Mouse (Mus musculus) hindbrain, postnatal 0 days (tissue): ENCODE results near the gene Vdr. TPM values are rescaled to one million over a fixed set of nuclear protein-coding genes. Genes with fewer than 3 reads are reported as not detected.
A peak's percentile ranks its signal among the peaks of the same experiment; 100 is the strongest.

Source experiments
- ATAC-seq: fragments of 200-750 bp; cut with Nextera tagmentation; 2 replicates; pipeline ENCODE4 v1.8.0; 2017; ENCODE audit warnings: mild to moderate bottlenecking, moderate TSS enrichment, moderate library complexity
- DNase-seq: peaks from one replicate; pipeline ENCODE4 v3.0.0-alpha.2; 2015; ENCODE audit warnings: low spot score
- H3K27ac ChIP-seq: fragments of 300-500 bp; sonication (generic); 2 replicates; pipeline ENCODE4 v1.5.1; 2014; ENCODE audit warnings: mild to moderate bottlenecking
- H3K27me3 ChIP-seq: fragments of 300-500 bp; sonication (generic); 2 replicates; pipeline ENCODE4 v1.6.1; 2014; ENCODE audit warnings: low read length, mixed read lengths; ENCODE audit not compliant: insufficient read depth
- H3K36me3 ChIP-seq: fragments of 300-500 bp; sonication (generic); 2 replicates; pipeline ENCODE4 v1.6.1; 2014; ENCODE audit warnings: low read length, mixed read lengths; ENCODE audit not compliant: insufficient read depth
- H3K4me1 ChIP-seq: fragments of 300-500 bp; sonication (generic); 2 replicates; pipeline ENCODE4 v1.6.1; 2014; ENCODE audit warnings: antibody characterized with exemption, low read length, mixed read lengths; ENCODE audit not compliant: insufficient read depth
- H3K4me2 ChIP-seq: fragments of 300-500 bp; sonication (generic); 2 replicates; pipeline ENCODE4 v1.6.1; 2014; ENCODE audit warnings: low read depth, mild to moderate bottlenecking, low read length, moderate library complexity, mixed read lengths
- H3K4me3 ChIP-seq: fragments of 300-500 bp; sonication (generic); 2 replicates; pipeline ENCODE4 v1.5.1; 2014; ENCODE audit warnings: low read length
- H3K9ac ChIP-seq: fragments of 300-500 bp; sonication (generic); replicated peaks from 2 replicates; pipeline ENCODE4 v1.6.1; 2014; ENCODE audit warnings: mild to moderate bottlenecking, low read length, moderate library complexity, mixed read lengths
- H3K9me3 ChIP-seq: fragments of 300-500 bp; sonication (generic); 2 replicates; pipeline ENCODE4 v1.6.1; 2016; ENCODE audit warnings: low read length, mixed read lengths
- CTCF ChIP-seq: IDR thresholded peaks from 2 replicates; pipeline ENCODE4 v1.5.1; 2016; ENCODE audit warnings: antibody characterized with exemption, control low read depth, low read depth
- WGBS: fragments of 180-500 bp; shearing (Covaris S2); extraction: QIAGEN DNeasy Blood & Tissue Kit; methylation state at CpG from one replicate; pipeline ENCODE4 v1.1.7; 2014; 5-methylcytosine and 5-hydroxymethylcytosine counted together
- polyA plus RNA-seq: library from polyadenylated mRNA; unstranded; fragments of >200 nt; fragmentation: Nextera tagmentation; extraction: Ambion mirVana; gene quantifications from 2 replicates; pipeline ENCODE4 v1.2.1, GENCODE M21; 2015
- total RNA-seq: library from RNA; depleted of rRNA; stranded (reverse); fragments of >200 nt; gene quantifications from 2 replicates; pipeline ENCODE4 v1.2.3, GENCODE M21; 2014; rRNA removed

Vdr gene
- total and polyA plus RNA-seq, 2 experiments from 2014 or later, result 0.26 to 0.76 TPM

GRCm38 (mm10) chr15:97811307-97811706 is 99.1 kb downstream of the Vdr start:
- ATAC-seq (no peak), DNase-seq (no peak)
- Histone ChIP-seq H3K27me3 (no peaks in the 10 kb centered on the region), H3K4me1 (peaks cover 26% of the 10 kb centered on the region), H3K4me3 (no peak overlapping the region), H3K9me3 (no peaks in the 10 kb centered on the region), H3K4me2 (no peak overlapping the region), H3K9ac (no peak overlapping the region), H3K36me3 (peaks cover 16% of the 10 kb centered on the region), H3K27ac (no peak overlapping the region)
- TF ChIP-seq CTCF, result no peak
- 78% methylated on average over 9 of the region's 9 CpGs for WGBS

GRCm38 (mm10) chr15:97810399-97810798 is 100.0 kb downstream of the Vdr start:
- no peak for TF ChIP-seq CTCF
- no peak overlapping the region for H3K27ac ChIP-seq
- peaks cover 17% of the 10 kb centered on the region for H3K36me3 ChIP-seq
- 89% methylated on average over 5 of the region's 5 CpGs for WGBS
- no peak for DNase-seq
- H3K4me2 ChIP-seq, result no peak overlapping the region
- peaks cover 26% of the 10 kb centered on the region for H3K4me1 ChIP-seq
- H3K4me3 ChIP-seq, result no peak overlapping the region
- H3K9me3 ChIP-seq, result no peaks in the 10 kb centered on the region
- no peak for ATAC-seq
- H3K9ac ChIP-seq, result no peak overlapping the region
- no peaks in the 10 kb centered on the region for H3K27me3 ChIP-seq

- Histone ChIP-seq H3K36me3 (peaks cover 19% of the 10 kb centered on the region), H3K27ac (no peak overlapping the region), H3K27me3 (no peaks in the 10 kb centered on the region), H3K4me1 (peaks cover 26% of the 10 kb centered on the region), H3K9ac (no peak overlapping the region), H3K9me3 (no peaks in the 10 kb centered on the region), H3K4me3 (no peak overlapping the region), H3K4me2 (no peak overlapping the region)
- DNase-seq (peak; percentile 67), ATAC-seq (no peak)
- peak; percentile 74 for TF ChIP-seq CTCF
- WGBS, result 84% methylated on average over 5 of the region's 5 CpGs
Measured at GRCm38 (mm10) chr15:97809942-97810341, 100.5 kb downstream of the Vdr start.

- H3K9me3 ChIP-seq, result no peaks in the 10 kb centered on the region
- no peak overlapping the region for H3K27ac ChIP-seq
- peaks cover 22% of the 10 kb centered on the region for H3K36me3 ChIP-seq
- no peak overlapping the region for H3K9ac ChIP-seq
- WGBS, result 93% methylated on average over 14 of the region's 14 CpGs
- no peaks in the 10 kb centered on the region for H3K27me3 ChIP-seq
- H3K4me1 ChIP-seq, result peaks cover 25% of the 10 kb centered on the region
- H3K4me2 ChIP-seq, result no peak overlapping the region
- no peak for TF ChIP-seq CTCF
- ATAC-seq (no peak), DNase-seq (no peak)
- H3K4me3 ChIP-seq, result no peak overlapping the region
Measured at GRCm38 (mm10) chr15:97809206-97809605, 101.2 kb downstream of the Vdr start.

- no peak for TF ChIP-seq CTCF
- ATAC-seq (no peak), DNase-seq (no peak)
- Histone ChIP-seq H3K27me3 (no peaks in the 10 kb centered on the region), H3K9ac (no peak overlapping the region), H3K4me2 (no peak overlapping the region), H3K9me3 (no peaks in the 10 kb centered on the region), H3K27ac (no peak overlapping the region), H3K36me3 (peaks cover 22% of the 10 kb centered on the region), H3K4me1 (peaks cover 19% of the 10 kb centered on the region), H3K4me3 (no peak overlapping the region)
- WGBS, result 89% methylated on average over 14 of the region's 14 CpGs
Measured at GRCm38 (mm10) chr15:97808532-97808931, 101.9 kb downstream of the Vdr start.

- peaks cover 12% of the 10 kb centered on the region for H3K4me1 ChIP-seq
- no peak overlapping the region for H3K4me2 ChIP-seq
- no peak for TF ChIP-seq CTCF
- H3K27ac ChIP-seq, result no peak overlapping the region
- H3K27me3 ChIP-seq, result no peaks in the 10 kb centered on the region
- H3K9ac ChIP-seq, result no peak overlapping the region
- no peak overlapping the region for H3K4me3 ChIP-seq
- DNase-seq (no peak), ATAC-seq (no peak)
- WGBS, result 79% methylated on average over 12 of the region's 12 CpGs
- no peaks in the 10 kb centered on the region for H3K9me3 ChIP-seq
- peaks cover 22% of the 10 kb centered on the region for H3K36me3 ChIP-seq
Measured at GRCm38 (mm10) chr15:97807867-97808266, 102.6 kb downstream of the Vdr start.

Other genes with a start within 250 kb of the Vdr start
- 14.1 and 19.2 TPM in 2 replicates for gene Rpap3, start 204.8 kb downstream of the Vdr start, total RNA-seq
- 38.1 and 41.6 TPM in 2 replicates for gene Rpap3, start 204.8 kb downstream of the Vdr start, polyA plus RNA-seq
- 0.10 TPM in 1 of 2 replicates, not detected in the other for gene Endou, start 179.3 kb downstream of the Vdr start, total RNA-seq
- 0.44 and 0.49 TPM in 2 replicates for gene Endou, start 179.3 kb downstream of the Vdr start, polyA plus RNA-seq
- 26.4 and 41.9 TPM in 2 replicates for gene Rapgef3, start 142.7 kb downstream of the Vdr start, total RNA-seq
- 10.3 and 12.2 TPM in 2 replicates for gene Rapgef3, start 142.7 kb downstream of the Vdr start, polyA plus RNA-seq
- gene Slc48a1, start 132.1 kb downstream of the Vdr start, total RNA-seq, result 84.4 and 89.3 TPM in 2 replicates
- 140 and 152 TPM in 2 replicates for gene Slc48a1, start 132.1 kb downstream of the Vdr start, polyA plus RNA-seq
- gene Hdac7, start 66.1 kb downstream of the Vdr start, total RNA-seq, result 23.6 and 28.6 TPM in 2 replicates
- 21.7 and 23.7 TPM in 2 replicates for gene Hdac7, start 66.1 kb downstream of the Vdr start, polyA plus RNA-seq
- 53.7 and 57.9 TPM in 2 replicates for gene Tmem106c, start 53.6 kb upstream of the Vdr start, total RNA-seq
- 55.9 and 57.9 TPM in 2 replicates for gene Tmem106c, start 53.6 kb upstream of the Vdr start, polyA plus RNA-seq
- gene Col2a1, start 94.1 kb upstream of the Vdr start, total RNA-seq, result 19.3 and 28.9 TPM in 2 replicates
- gene Col2a1, start 94.1 kb upstream of the Vdr start, polyA plus RNA-seq, result 7.4 and 8.1 TPM in 2 replicates
- gene Pfkm, start 182.0 kb upstream of the Vdr start, total RNA-seq, result 97.3 and 102 TPM in 2 replicates
- 91.5 and 94.0 TPM in 2 replicates for gene Pfkm, start 182.0 kb upstream of the Vdr start, polyA plus RNA-seq
- 12.7 and 15.0 TPM in 2 replicates for gene Senp1, start 183.1 kb upstream of the Vdr start, total RNA-seq
- 12.5 TPM in 2 replicates for gene Senp1, start 183.1 kb upstream of the Vdr start, polyA plus RNA-seq